Mouse (Mus musculus): ENCODE data around the gene Mettl8. TPM values are rescaled to one million over a fixed set of nuclear protein-coding genes. Genes with fewer than 3 reads are reported as not detected.

Gene Mettl8
- polyA plus RNA-seq, 1 experiment from 2014 or later: 17.8 TPM

DNA sequence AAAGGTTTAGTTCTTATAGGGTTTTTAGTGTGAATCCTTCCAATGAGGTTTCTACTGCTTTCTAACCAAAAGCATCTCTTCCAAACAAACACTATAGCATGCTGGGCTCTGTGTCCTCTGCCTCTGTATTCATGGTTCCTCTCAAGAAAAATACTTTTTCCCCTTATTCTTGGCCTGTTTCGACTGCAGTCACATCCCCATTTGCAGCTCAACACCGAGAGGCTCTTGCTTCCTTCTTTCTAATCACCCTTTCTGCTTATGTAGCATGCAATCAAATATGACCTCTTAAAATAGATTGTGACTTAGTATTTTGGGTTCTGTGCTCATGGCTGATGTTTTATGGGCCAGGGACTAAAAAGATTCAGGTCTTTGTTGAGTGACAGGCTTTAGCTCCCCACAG lies 87.1 kb downstream of the Mettl8 start:
- H3K27ac ChIP-seq (ENCODE audit: low read length): no peak overlapping the region
- ATAC-seq (ENCODE audit: low FRiP score, low TSS enrichment): no peak
- H3K36me3 ChIP-seq (ENCODE audit: insufficient read depth, low read length): peaks cover 2% of the 10 kb centered on the region; the same call in 1 of the 2 replicates
- no peak overlapping the region for H3K4me2 ChIP-seq (replicated peaks; ENCODE audit: low read depth, low read length)
- WGBS: 80% methylated on average over 2 of the region's 2 CpGs
- no peaks in the 10 kb centered on the region for H3K9me3 ChIP-seq (ENCODE audit: low read length)
- no peaks in the 10 kb centered on the region for H3K27me3 ChIP-seq (ENCODE audit: insufficient read depth, low read length)
- no peak overlapping the region for H3K9ac ChIP-seq (replicated peaks; ENCODE audit: low read length)
- H3K4me3 ChIP-seq (ENCODE audit: low read length): no peak overlapping the region
- H3K4me1 ChIP-seq (ENCODE audit: insufficient read depth, low read length): 0 out of 2 replicates have a peak, but pooled peaks cover 3% of the 10 kb centered on the region

GRCm38 (mm10) chr2:70967216-70967615 lies 88.2 kb downstream of the Mettl8 start:
- Histone ChIP-seq H3K27ac (ENCODE audit: low read length) (no peak overlapping the region), H3K4me2 (replicated peaks; ENCODE audit: low read depth, low read length) (no peak overlapping the region), H3K9me3 (ENCODE audit: low read length) (no peaks in the 10 kb centered on the region), H3K4me3 (ENCODE audit: low read length) (no peak overlapping the region), H3K36me3 (ENCODE audit: insufficient read depth, low read length) (peaks cover 2% of the 10 kb centered on the region; the same call in 1 of the 2 replicates), H3K4me1 (ENCODE audit: insufficient read depth, low read length) (0 out of 2 replicates have a peak, but pooled peaks cover 3% of the 10 kb centered on the region), H3K9ac (replicated peaks; ENCODE audit: low read length) (no peak overlapping the region), H3K27me3 (ENCODE audit: insufficient read depth, low read length) (no peaks in the 10 kb centered on the region)
- ATAC-seq (ENCODE audit: low FRiP score, low TSS enrichment): no peak
- 89% methylated on average over 1 of the region's 1 CpGs for WGBS

- Histone ChIP-seq H3K36me3 (ENCODE audit: insufficient read depth, low read length) (peaks cover 2% of the 10 kb centered on the region; the same call in 1 of the 2 replicates), H3K27ac (ENCODE audit: low read length) (no peak overlapping the region), H3K4me3 (ENCODE audit: low read length) (no peak overlapping the region), H3K4me2 (replicated peaks; ENCODE audit: low read depth, low read length) (no peak overlapping the region), H3K4me1 (ENCODE audit: insufficient read depth, low read length) (no peaks in the 10 kb centered on the region), H3K9ac (replicated peaks; ENCODE audit: low read length) (no peak overlapping the region), H3K9me3 (ENCODE audit: low read length) (no peaks in the 10 kb centered on the region), H3K27me3 (ENCODE audit: insufficient read depth, low read length) (no peaks in the 10 kb centered on the region)
- no peak for ATAC-seq (ENCODE audit: low FRiP score, low TSS enrichment)
- WGBS: 86% methylated on average over 2 of the region's 2 CpGs
These were observed 90.6 kb downstream of the Mettl8 start for GRCm38 (mm10) chr2:70964809-70965208.

DNA sequence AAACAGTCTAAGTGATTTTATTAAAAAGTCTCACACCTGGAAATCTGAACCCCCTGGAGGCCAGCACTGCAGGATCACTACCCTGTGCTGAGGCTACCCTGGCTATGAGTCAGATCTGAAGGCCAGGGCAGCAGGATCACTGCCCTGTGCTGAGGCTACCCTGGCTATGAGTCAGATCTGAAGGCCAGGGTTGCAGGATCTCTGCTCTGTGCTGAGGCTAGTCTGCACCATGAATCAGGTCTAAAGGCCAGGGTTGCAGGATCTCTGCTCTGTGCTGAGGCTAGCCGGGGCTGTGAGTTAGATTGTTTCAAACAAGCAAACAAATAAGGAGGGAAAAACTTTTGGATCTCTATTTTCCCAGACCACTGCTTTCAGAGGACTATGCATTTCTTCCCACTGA lies 92.5 kb downstream of the Mettl8 start:
- no peaks in the 10 kb centered on the region for H3K27me3 ChIP-seq (ENCODE audit: insufficient read depth, low read length)
- H3K36me3 ChIP-seq (ENCODE audit: insufficient read depth, low read length): peaks cover 2% of the 10 kb centered on the region; the same call in 1 of the 2 replicates
- 96% methylated on average over 1 of the region's 1 CpGs for WGBS
- H3K4me3 ChIP-seq (ENCODE audit: low read length): no peak overlapping the region
- no peaks in the 10 kb centered on the region for H3K4me1 ChIP-seq (ENCODE audit: insufficient read depth, low read length)
- no peak overlapping the region for H3K9ac ChIP-seq (replicated peaks; ENCODE audit: low read length)
- no peak overlapping the region for H3K4me2 ChIP-seq (replicated peaks; ENCODE audit: low read depth, low read length)
- no peak for ATAC-seq (ENCODE audit: low FRiP score, low TSS enrichment)
- no peaks in the 10 kb centered on the region for H3K9me3 ChIP-seq (ENCODE audit: low read length)
- no peak overlapping the region for H3K27ac ChIP-seq (ENCODE audit: low read length)

GRCm38 (mm10) chr2:70961086-70961941 lies 94.1 kb downstream of the Mettl8 start:
- H3K4me3 ChIP-seq (ENCODE audit: low read length): no peak overlapping the region
- WGBS: 74% methylated on average over 6 of the region's 6 CpGs

GRCm38 (mm10) chr2:70960090-70960489 lies 95.3 kb downstream of the Mettl8 start:
- Histone ChIP-seq H3K27ac (ENCODE audit: low read length) (no peak overlapping the region), H3K9me3 (ENCODE audit: low read length) (no peaks in the 10 kb centered on the region), H3K4me2 (replicated peaks; ENCODE audit: low read depth, low read length) (no peak overlapping the region), H3K4me1 (ENCODE audit: insufficient read depth, low read length) (no peaks in the 10 kb centered on the region), H3K4me3 (ENCODE audit: low read length) (no peak overlapping the region), H3K36me3 (ENCODE audit: insufficient read depth, low read length) (peaks cover 2% of the 10 kb centered on the region; the same call in 1 of the 2 replicates), H3K9ac (replicated peaks; ENCODE audit: low read length) (no peak overlapping the region), H3K27me3 (ENCODE audit: insufficient read depth, low read length) (no peaks in the 10 kb centered on the region)
- ATAC-seq (ENCODE audit: low FRiP score, low TSS enrichment): no peak
- 63% methylated on average over 6 of the region's 6 CpGs for WGBS

More at GRCm38 (mm10) chr2:70961086-70961941, 94.1 kb downstream of the Mettl8 start:
- H3K9ac ChIP-seq (replicated peaks; ENCODE audit: low read length): no peak overlapping the region
- H3K4me2 ChIP-seq (replicated peaks; ENCODE audit: low read depth, low read length): no peak overlapping the region
- no peaks in the 10 kb centered on the region for H3K27me3 ChIP-seq (ENCODE audit: insufficient read depth, low read length)
- no peaks in the 10 kb centered on the region for H3K4me1 ChIP-seq (ENCODE audit: insufficient read depth, low read length)
- no peak for ATAC-seq (ENCODE audit: low FRiP score, low TSS enrichment)
- no peak overlapping the region for H3K27ac ChIP-seq (ENCODE audit: low read length)
- H3K9me3 ChIP-seq (ENCODE audit: low read length): no peaks in the 10 kb centered on the region
- H3K36me3 ChIP-seq (ENCODE audit: insufficient read depth, low read length): peaks cover 2% of the 10 kb centered on the region; the same call in 1 of the 2 replicates

DNA sequence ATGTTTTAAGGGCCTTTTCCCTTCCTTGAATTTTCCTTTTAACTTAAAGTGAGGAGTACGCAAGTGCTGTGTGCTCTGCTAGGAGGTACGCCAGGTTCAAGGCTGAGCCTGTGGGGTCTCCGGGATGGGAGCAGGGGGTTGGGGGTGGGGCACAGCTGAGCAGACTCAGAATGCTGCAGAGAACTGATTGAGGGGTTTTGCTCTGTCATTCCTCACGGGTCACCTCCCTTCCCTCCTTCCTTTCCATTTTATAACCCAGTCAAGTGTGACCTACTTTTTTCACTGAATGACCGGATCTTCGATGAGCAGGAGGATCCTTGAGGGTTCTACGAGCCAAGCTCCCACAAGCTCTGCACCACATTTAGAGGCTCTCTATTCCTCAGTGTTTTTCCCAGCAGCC lies 96.0 kb downstream of the Mettl8 start:
- Histone ChIP-seq H3K4me3 (ENCODE audit: low read length) (no peak overlapping the region), H3K4me1 (ENCODE audit: insufficient read depth, low read length) (no peaks in the 10 kb centered on the region), H3K9ac (replicated peaks; ENCODE audit: low read length) (no peak overlapping the region), H3K27ac (ENCODE audit: low read length) (no peak overlapping the region), H3K4me2 (replicated peaks; ENCODE audit: low read depth, low read length) (no peak overlapping the region), H3K27me3 (ENCODE audit: insufficient read depth, low read length) (no peaks in the 10 kb centered on the region), H3K9me3 (ENCODE audit: low read length) (no peaks in the 10 kb centered on the region), H3K36me3 (ENCODE audit: insufficient read depth, low read length) (peaks cover 2% of the 10 kb centered on the region; the same call in 1 of the 2 replicates)
- 24% methylated on average over 7 of the region's 7 CpGs for WGBS
- ATAC-seq (ENCODE audit: low FRiP score, low TSS enrichment): no peak

- H3K9ac ChIP-seq (replicated peaks; ENCODE audit: low read length): no peak overlapping the region
- no peak overlapping the region for H3K4me3 ChIP-seq (ENCODE audit: low read length)
- H3K9me3 ChIP-seq (ENCODE audit: low read length): no peaks in the 10 kb centered on the region
- H3K27me3 ChIP-seq (ENCODE audit: insufficient read depth, low read length): no peaks in the 10 kb centered on the region
- no peak for ATAC-seq (ENCODE audit: low FRiP score, low TSS enrichment)
- H3K4me1 ChIP-seq (ENCODE audit: insufficient read depth, low read length): no peaks in the 10 kb centered on the region
- H3K27ac ChIP-seq (ENCODE audit: low read length): no peak overlapping the region
- 69% methylated on average over 6 of the region's 7 CpGs for WGBS
- H3K36me3 ChIP-seq (ENCODE audit: insufficient read depth, low read length): no peaks in the 10 kb centered on the region
- H3K4me2 ChIP-seq (replicated peaks; ENCODE audit: low read depth, low read length): no peak overlapping the region
These were observed 96.8 kb downstream of the Mettl8 start for GRCm38 (mm10) chr2:70958536-70958935.

DNA sequence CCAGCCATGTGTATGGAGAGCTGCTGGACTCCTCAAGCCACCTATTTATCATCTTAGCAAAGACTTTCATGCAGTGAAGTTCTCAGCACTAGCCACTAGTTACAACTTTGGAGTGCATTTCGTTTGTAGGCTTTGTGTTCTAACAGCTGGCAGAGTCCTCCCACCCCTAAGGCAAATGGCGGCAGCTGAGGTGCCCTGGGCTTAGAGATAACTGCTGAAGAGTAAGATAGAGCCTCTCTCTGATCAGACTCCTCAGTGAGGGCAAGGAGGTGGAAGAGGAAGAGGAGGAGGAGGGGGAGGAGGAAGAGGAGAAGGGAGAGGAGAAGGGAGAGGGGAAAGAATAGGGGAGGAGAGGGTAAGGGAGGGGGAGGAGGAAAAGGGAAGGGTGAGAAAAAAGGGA lies 101.8 kb downstream of the Mettl8 start:
- Histone ChIP-seq H3K4me2 (replicated peaks; ENCODE audit: low read depth, low read length) (no peak overlapping the region), H3K9me3 (ENCODE audit: low read length) (no peaks in the 10 kb centered on the region), H3K27ac (ENCODE audit: low read length) (no peak overlapping the region), H3K4me3 (ENCODE audit: low read length) (no peak overlapping the region), H3K36me3 (ENCODE audit: insufficient read depth, low read length) (no peaks in the 10 kb centered on the region), H3K27me3 (ENCODE audit: insufficient read depth, low read length) (no peaks in the 10 kb centered on the region), H3K9ac (replicated peaks; ENCODE audit: low read length) (no peak overlapping the region), H3K4me1 (ENCODE audit: insufficient read depth, low read length) (no peaks in the 10 kb centered on the region)
- WGBS: 54% methylated on average over 2 of the region's 2 CpGs
- ATAC-seq (ENCODE audit: low FRiP score, low TSS enrichment): no peak

- Histone ChIP-seq H3K4me3 (ENCODE audit: low read length) (no peak overlapping the region), H3K4me2 (replicated peaks; ENCODE audit: low read depth, low read length) (no peak overlapping the region), H3K9ac (replicated peaks; ENCODE audit: low read length) (no peak overlapping the region), H3K27ac (ENCODE audit: low read length) (no peak overlapping the region), H3K27me3 (ENCODE audit: insufficient read depth, low read length) (no peaks in the 10 kb centered on the region), H3K36me3 (ENCODE audit: insufficient read depth, low read length) (no peaks in the 10 kb centered on the region), H3K4me1 (ENCODE audit: insufficient read depth, low read length) (no peaks in the 10 kb centered on the region), H3K9me3 (ENCODE audit: low read length) (no peaks in the 10 kb centered on the region)
- ATAC-seq (ENCODE audit: low FRiP score, low TSS enrichment): no peak
- 97% methylated on average over 2 of the region's 2 CpGs for WGBS
These were observed 103.4 kb downstream of the Mettl8 start for GRCm38 (mm10) chr2:70951944-70952343.
